Mouse (Mus musculus) hindbrain, embryonic 10.5 days (tissue): ENCODE results near the gene Dsp. TPM values are rescaled to one million over a fixed set of nuclear protein-coding genes. Genes with fewer than 3 reads are reported as not detected.
A peak's percentile ranks its signal among the peaks of the same experiment; 100 is the strongest.

ENCODE experiments used
- DNase-seq: peaks from one replicate; pipeline ENCODE4 v3.0.0-alpha.2; 2017; ENCODE audit warnings: low spot score
- H3K27ac ChIP-seq: fragments of 300-500 bp; sonication (generic); 2 replicates; pipeline ENCODE4 v1.5.1; 2016; ENCODE audit warnings: mild to moderate bottlenecking, moderate library complexity
- H3K27me3 ChIP-seq: fragments of 300-500 bp; sonication (generic); 2 replicates; pipeline ENCODE4 v1.6.1; 2016; ENCODE audit warnings: mild to moderate bottlenecking; ENCODE audit not compliant: poor library complexity, insufficient read depth, severe bottlenecking
- H3K36me3 ChIP-seq: fragments of 300-500 bp; sonication (generic); 2 replicates; pipeline ENCODE4 v1.6.1; 2016; ENCODE audit warnings: mild to moderate bottlenecking, moderate library complexity
- H3K4me1 ChIP-seq: fragments of 300-500 bp; sonication (generic); replicated peaks from 2 replicates; pipeline ENCODE4 v1.6.1; 2016; ENCODE audit warnings: mild to moderate bottlenecking
- H3K4me3 ChIP-seq: fragments of 300-500 bp; sonication (generic); 2 replicates; pipeline ENCODE4 v1.5.1; 2016; ENCODE audit warnings: mild to moderate bottlenecking, moderate library complexity
- H3K9me3 ChIP-seq: fragments of 300-500 bp; sonication (generic); 2 replicates; pipeline ENCODE4 v1.6.1; 2016; ENCODE audit warnings: mild to moderate bottlenecking, moderate library complexity
- WGBS: fragments of 180-500 bp; shearing (Covaris S2); methylation state at CpG from one replicate; pipeline ENCODE4 v1.1.7; 2016; 5-methylcytosine and 5-hydroxymethylcytosine counted together
- polyA plus RNA-seq: library from polyadenylated mRNA; unstranded; fragments of >200 nt; fragmentation: Nextera tagmentation; extraction: Ambion mirVana; gene quantifications from 2 replicates; pipeline ENCODE4 v1.2.1, GENCODE M21; 2016

The Dsp gene
- polyA plus RNA-seq, 1 experiment from 2014 or later: 0.98 TPM

DNA sequence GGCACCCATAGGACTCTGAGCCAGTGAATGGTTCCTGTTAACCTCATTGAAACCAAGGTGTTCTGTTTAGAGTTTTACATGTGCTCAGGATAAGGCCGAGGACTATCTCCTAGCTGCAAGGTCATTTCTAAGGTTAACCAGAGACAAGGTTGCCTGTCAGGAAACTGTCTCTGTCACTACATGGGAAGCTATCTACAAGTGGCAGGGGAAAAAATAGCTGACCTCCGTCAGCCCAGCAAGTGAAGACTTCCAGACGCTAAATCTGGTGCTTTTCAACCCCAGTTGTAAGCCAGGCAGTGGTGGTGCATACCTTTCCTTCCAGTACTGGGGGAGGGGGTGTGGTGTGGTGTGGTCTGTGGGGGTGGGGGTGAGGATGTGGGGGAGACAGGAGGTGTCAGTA lies 2.7 kb upstream of the Dsp start:
- Histone ChIP-seq H3K9me3 (no peaks in the 10 kb centered on the region), H3K36me3 (no peaks in the 10 kb centered on the region), H3K4me3 (no peak overlapping the region), H3K27ac (no peak overlapping the region), H3K27me3 (peaks cover 97% of the 10 kb centered on the region), H3K4me1 (peaks cover 27% of the 10 kb centered on the region)
- no peak for DNase-seq
- WGBS: 70% methylated on average over 3 of the region's 3 CpGs

DNA sequence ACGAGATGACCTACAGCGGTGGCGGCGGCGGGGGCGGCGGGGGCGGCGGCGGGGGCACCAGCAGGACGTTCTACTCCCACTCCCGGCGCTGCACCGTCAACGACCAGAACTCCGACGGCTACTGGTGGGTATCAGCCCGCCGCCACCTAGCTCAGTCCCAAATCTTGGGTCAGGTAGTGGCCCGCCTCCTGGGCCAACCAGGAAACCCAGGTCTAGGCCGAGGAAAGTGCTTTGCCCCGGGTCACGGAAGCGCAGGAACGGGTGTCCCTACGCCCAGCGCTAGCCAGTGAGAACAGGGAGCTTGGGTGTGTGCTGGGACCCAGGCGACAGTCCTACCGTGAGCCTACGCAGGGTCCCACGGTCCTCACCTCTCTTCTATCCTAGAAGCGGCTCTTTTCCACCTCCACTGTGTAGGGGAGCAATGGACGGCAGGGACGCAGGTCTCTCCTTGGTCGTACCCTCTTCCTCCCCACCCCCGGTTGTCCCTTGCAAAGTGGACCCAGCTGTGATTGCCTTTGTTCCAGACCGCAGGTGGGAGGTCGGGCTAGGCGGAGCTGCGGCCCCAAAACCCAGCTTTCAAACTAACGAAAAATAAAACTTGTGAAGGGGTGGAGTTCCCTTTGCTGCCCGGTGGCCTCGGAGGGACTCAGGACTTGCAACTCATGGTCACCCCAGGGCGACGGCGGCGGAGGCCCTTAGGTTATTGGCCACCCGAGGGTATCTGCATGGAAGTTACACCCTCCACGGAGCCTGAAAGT lies 756 bp downstream of the Dsp start:
- WGBS: under 1% methylated on average over 49 of the region's 49 CpGs
- DNase-seq: peak; percentile 68
- H3K27ac ChIP-seq: peak overlapping the region; percentile 51; the same call in 1 of the 2 replicates
- H3K9me3 ChIP-seq: no peaks in the 10 kb centered on the region
- no peaks in the 10 kb centered on the region for H3K36me3 ChIP-seq
- peaks cover 34% of the 10 kb centered on the region for H3K4me1 ChIP-seq
- peaks cover 98% of the 10 kb centered on the region for H3K27me3 ChIP-seq
- H3K4me3 ChIP-seq: peak overlapping the region; percentile 55

GRCm38 (mm10) chr13:38152429-38153035 lies 1.4 kb downstream of the Dsp start:
- under 1% methylated on average over 31 of the region's 31 CpGs for WGBS
- Histone ChIP-seq H3K36me3 (no peaks in the 10 kb centered on the region), H3K4me3 (peak overlapping the region; percentile 55), H3K27ac (no peak overlapping the region), H3K27me3 (peaks cover 98% of the 10 kb centered on the region), H3K9me3 (no peaks in the 10 kb centered on the region), H3K4me1 (peaks cover 34% of the 10 kb centered on the region)
- DNase-seq: peak; percentile 58

DNA sequence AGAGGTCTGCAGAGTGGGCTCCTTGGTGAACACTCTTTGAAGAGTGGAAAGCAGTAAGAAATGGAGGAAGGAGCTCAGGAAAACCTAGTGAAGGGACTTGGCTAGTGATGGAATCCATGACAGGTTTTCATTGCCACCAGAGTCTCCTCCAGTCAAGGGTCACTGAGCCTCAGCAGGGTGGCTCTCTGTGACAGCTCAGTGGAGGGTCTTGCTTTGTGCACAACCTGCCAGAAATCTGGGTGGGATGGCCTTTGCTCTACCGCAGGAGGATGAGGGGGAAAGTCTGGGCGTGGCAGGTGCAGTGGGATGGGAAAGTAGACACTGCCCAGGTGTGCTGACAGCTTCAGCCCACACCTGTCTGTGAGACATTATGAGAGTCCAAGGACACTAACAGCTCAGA lies 4.4 kb downstream of the Dsp start:
- H3K27me3 ChIP-seq: peaks cover 90% of the 10 kb centered on the region
- peak; percentile 74 for DNase-seq
- H3K9me3 ChIP-seq: no peaks in the 10 kb centered on the region
- WGBS: 3% methylated on average over 2 of the region's 2 CpGs
- no peak overlapping the region for H3K27ac ChIP-seq
- no peaks in the 10 kb centered on the region for H3K36me3 ChIP-seq
- H3K4me1 ChIP-seq: peaks cover 34% of the 10 kb centered on the region
- H3K4me3 ChIP-seq: no peak overlapping the region

DNA sequence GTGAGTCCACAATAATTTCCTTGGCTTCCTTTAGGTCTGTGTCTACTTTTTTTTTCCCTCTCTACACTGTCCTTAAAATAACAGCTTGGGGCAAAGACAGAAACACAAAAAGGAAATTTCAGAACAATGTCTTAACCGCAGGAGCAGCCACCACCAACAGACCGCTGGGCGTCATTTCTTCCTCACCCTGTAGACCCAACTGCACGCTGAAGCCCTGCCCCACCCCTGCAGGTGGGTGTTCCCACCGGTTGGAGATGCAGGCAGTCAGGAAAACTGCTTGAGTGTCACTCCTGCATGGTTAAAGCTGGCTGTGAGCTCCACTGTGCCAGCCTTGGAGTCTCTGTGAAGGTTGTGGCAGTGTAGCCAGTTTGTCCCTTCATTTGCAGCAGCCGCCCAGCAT lies 6.5 kb downstream of the Dsp start:
- WGBS: 18% methylated on average over 6 of the region's 6 CpGs
- no peaks in the 10 kb centered on the region for H3K9me3 ChIP-seq
- no peaks in the 10 kb centered on the region for H3K36me3 ChIP-seq
- DNase-seq: no peak
- peaks cover 69% of the 10 kb centered on the region for H3K27me3 ChIP-seq
- H3K27ac ChIP-seq: no peak overlapping the region
- peaks cover 15% of the 10 kb centered on the region for H3K4me1 ChIP-seq
- H3K4me3 ChIP-seq: no peak overlapping the region

GRCm38 (mm10) chr13:38162002-38162401 lies 10.9 kb downstream of the Dsp start:
- WGBS: 76% methylated on average over 2 of the region's 2 CpGs

GRCm38 (mm10) chr13:38162668-38163067 lies 11.6 kb downstream of the Dsp start:
- Histone ChIP-seq H3K9me3 (no peaks in the 10 kb centered on the region), H3K4me1 (no peaks in the 10 kb centered on the region), H3K4me3 (no peak overlapping the region), H3K27ac (no peak overlapping the region), H3K27me3 (peaks cover 21% of the 10 kb centered on the region), H3K36me3 (no peaks in the 10 kb centered on the region)
- WGBS: 54% methylated on average over 11 of the region's 11 CpGs
- DNase-seq: no peak

More at GRCm38 (mm10) chr13:38162002-38162401, 10.9 kb downstream of the Dsp start:
- Histone ChIP-seq H3K4me3 (no peak overlapping the region), H3K9me3 (no peaks in the 10 kb centered on the region), H3K36me3 (no peaks in the 10 kb centered on the region), H3K4me1 (no peaks in the 10 kb centered on the region), H3K27me3 (peaks cover 27% of the 10 kb centered on the region), H3K27ac (no peak overlapping the region)
- no peak for DNase-seq

- no peaks in the 10 kb centered on the region; the same call in 1 of the 2 replicates for H3K4me1 ChIP-seq
- H3K36me3 ChIP-seq: no peaks in the 10 kb centered on the region
- 89% methylated on average over 11 of the region's 11 CpGs for WGBS
- H3K4me3 ChIP-seq: no peak overlapping the region
- H3K27me3 ChIP-seq: no peaks in the 10 kb centered on the region
- no peaks in the 10 kb centered on the region for H3K9me3 ChIP-seq
- no peak for DNase-seq
- no peak overlapping the region for H3K27ac ChIP-seq
Measured at GRCm38 (mm10) chr13:38164932-38165331, 13.8 kb downstream of the Dsp start.

DNA sequence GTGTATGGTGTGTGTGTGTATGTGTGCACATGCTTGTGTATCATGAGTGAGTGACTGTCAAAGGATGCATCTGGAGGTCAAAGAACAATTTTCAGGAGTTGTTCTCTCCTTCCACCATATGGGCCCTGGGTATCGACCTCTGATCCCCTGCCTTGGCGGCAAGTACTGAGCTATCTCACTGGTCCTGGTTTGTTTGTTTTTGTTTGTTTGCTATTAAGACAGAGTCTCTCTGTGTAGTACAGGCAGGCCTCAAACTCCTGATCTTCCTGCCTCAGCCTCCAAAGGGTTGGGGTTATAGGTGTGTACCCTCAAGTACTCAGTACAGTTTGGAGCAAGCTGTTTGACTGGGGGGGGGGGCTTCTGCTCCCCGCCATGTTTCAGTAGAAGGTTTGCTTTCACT lies 16.0 kb downstream of the Dsp start:
- peaks cover 5% of the 10 kb centered on the region; the same call in 1 of the 2 replicates for H3K4me1 ChIP-seq
- H3K27ac ChIP-seq: no peak overlapping the region
- H3K27me3 ChIP-seq: no peaks in the 10 kb centered on the region
- no peaks in the 10 kb centered on the region for H3K36me3 ChIP-seq
- H3K9me3 ChIP-seq: no peaks in the 10 kb centered on the region
- 78% methylated on average over 3 of the region's 3 CpGs for WGBS
- DNase-seq: no peak
- no peak overlapping the region for H3K4me3 ChIP-seq

DNA sequence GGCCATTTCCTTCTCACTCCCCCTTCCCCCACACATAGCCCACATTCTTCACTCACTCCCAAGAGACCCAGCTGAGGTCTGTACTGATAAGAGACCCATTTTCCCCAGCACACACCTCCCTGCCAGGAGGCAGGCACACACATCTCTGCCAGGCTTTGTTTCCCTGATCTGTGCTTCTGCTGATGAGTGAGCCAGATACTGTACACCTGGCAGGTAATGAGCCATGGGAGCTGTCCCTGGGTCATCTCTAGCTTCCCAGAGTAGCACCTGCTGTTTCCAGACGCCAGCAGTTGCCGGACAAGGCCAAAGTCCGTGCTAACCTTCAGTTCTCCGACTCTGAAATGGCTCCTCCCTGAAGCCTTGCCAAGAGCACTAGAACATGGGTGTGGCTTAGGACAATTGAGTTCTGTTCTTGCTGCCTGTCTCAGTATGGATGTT lies 19.6 kb downstream of the Dsp start:
- H3K36me3 ChIP-seq: no peaks in the 10 kb centered on the region
- no peaks in the 10 kb centered on the region for H3K9me3 ChIP-seq
- peaks cover 5% of the 10 kb centered on the region; the same call in 1 of the 2 replicates for H3K4me1 ChIP-seq
- no peak overlapping the region for H3K4me3 ChIP-seq
- peak overlapping the region; percentile 45; the same call in 1 of the 2 replicates for H3K27ac ChIP-seq
- no peaks in the 10 kb centered on the region for H3K27me3 ChIP-seq
- peak; percentile 7 for DNase-seq
- WGBS: 43% methylated on average over 4 of the region's 4 CpGs

- H3K9me3 ChIP-seq: peaks cover 29% of the 10 kb centered on the region
- H3K4me1 ChIP-seq: no peaks in the 10 kb centered on the region
- no peak overlapping the region for H3K4me3 ChIP-seq
- H3K27me3 ChIP-seq: no peaks in the 10 kb centered on the region
- no peak for DNase-seq
- H3K36me3 ChIP-seq: 0 out of 2 replicates have a peak, but pooled peaks cover 11% of the 10 kb centered on the region
- H3K27ac ChIP-seq: no peak overlapping the region
- WGBS: 85% methylated on average over 10 of the region's 10 CpGs
Measured at GRCm38 (mm10) chr13:38193406-38193805, 42.3 kb downstream of the Dsp start.

DNA sequence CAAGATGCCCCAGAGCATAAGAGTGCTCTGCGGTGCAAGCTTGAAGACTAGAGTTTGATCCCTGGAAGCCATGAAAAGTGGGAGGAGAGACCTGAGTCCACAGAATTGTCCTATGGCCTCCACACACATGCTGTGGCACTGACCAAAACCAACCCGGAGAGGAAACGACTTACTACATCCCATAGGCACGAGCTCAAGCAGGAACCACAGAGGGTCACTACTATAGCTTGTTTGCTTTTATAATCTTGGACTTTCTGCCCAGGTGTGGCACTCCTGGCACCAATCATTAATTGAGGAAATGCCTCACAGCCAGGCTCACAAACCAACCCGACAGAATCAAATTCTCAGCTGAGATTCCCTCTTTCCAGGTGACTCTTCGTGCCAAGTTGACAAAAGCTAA lies 50.3 kb downstream of the Dsp start:
- no peak for DNase-seq
- H3K36me3 ChIP-seq: no peaks in the 10 kb centered on the region
- H3K4me1 ChIP-seq: peaks cover 14% of the 10 kb centered on the region
- 84% methylated on average over 6 of the region's 6 CpGs for WGBS
- no peak overlapping the region for H3K4me3 ChIP-seq
- no peaks in the 10 kb centered on the region for H3K27me3 ChIP-seq
- no peak overlapping the region for H3K27ac ChIP-seq
- peaks cover 12% of the 10 kb centered on the region for H3K9me3 ChIP-seq

DNA sequence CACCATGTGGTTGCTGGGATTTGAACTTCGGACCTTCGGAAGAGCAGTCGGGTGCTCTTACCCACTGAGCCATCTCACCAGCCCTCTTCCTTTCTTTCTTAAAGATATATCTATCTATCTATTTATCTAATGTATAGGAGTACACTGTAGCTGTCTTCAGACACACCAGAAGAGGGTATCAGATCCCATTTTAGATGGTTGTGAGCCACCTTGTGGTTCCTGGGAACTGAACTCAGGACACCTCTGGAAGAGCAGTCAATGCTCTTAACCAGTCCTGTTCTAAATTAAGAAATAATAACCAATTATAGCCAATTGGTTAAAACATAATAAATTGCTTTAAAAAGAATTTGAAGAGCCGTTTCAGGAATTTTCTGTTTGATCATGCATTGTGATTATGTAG lies 53.1 kb downstream of the Dsp start:
- H3K36me3 ChIP-seq: peaks cover 17% of the 10 kb centered on the region
- peak overlapping the region; percentile 71 for H3K4me3 ChIP-seq
- no peak for DNase-seq
- H3K4me1 ChIP-seq: peaks cover 14% of the 10 kb centered on the region
- H3K9me3 ChIP-seq: no peaks in the 10 kb centered on the region
- no peaks in the 10 kb centered on the region for H3K27me3 ChIP-seq
- 62% methylated on average over 4 of the region's 4 CpGs for WGBS
- no peak overlapping the region; the same call in 1 of the 2 replicates for H3K27ac ChIP-seq
